Mouse (Mus musculus): ENCODE results near the gene Actl10. TPM values are rescaled to one million over a fixed set of nuclear protein-coding genes. Genes with fewer than 3 reads are reported as not detected.

Gene Actl10
- polyA plus RNA-seq (2014; fragmentation: Illumina TruSeq; extraction: RNeasy Lipid Tissue Mini Kit (QIAGEN cat#74804); ENCODE audit: low read depth, low replicate concordance): not detected

DNA sequence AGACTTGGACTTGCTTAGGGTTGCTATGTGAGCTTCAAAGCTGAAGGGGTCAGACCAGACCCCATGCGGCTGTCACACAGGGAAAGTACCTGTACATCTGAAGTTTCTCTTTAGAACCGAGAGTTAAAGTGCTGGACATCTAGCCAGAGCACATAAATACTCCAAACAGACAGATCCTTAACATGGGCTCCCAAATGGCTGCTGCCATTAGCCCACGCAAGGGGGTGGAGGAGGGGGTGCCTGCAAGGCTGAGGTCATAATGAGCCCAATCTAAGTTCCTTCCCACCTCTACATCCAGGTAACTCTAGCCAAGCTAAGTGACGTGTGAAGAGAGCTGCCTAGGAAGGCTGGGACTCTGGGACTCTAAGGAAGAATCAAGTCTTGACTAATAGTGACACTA lies at the start of gene Actl10:
TSS of gene Actl10 (plus strand) at position 301 of the 400 bp plus-strand sequence.

DNA sequence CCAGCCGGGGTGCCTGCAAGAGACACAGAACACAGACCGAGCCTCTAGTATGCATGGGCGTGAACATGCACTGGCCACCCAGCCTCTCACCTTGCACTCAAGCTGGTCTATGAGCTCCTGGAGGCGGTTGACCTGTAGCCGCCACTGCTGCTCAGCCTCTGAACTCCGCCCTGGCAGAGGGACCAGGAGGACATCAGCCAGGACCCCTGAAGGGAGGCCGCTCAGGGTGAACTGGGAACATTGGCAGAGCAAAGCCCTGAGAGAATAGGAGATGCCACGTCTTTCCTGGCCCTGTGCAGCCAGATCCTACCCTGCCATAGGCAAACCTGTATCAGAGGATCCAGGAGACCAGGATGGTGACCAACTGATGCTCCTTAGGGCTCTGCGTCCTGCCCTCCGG lies 4.9 kb upstream of the Actl10 start, which contains the start of gene 1700003F12Rik:
TSS of gene 1700003F12Rik (plus strand) at position 375 of the 400 bp plus-strand sequence.

GRCm38 (mm10) chr2:154558264-154559039 lies 6.9 kb downstream of the Actl10 start, which contains the start of gene Necab3:
Necab3 (minus strand) TSS chr2:154558890.

DNA sequence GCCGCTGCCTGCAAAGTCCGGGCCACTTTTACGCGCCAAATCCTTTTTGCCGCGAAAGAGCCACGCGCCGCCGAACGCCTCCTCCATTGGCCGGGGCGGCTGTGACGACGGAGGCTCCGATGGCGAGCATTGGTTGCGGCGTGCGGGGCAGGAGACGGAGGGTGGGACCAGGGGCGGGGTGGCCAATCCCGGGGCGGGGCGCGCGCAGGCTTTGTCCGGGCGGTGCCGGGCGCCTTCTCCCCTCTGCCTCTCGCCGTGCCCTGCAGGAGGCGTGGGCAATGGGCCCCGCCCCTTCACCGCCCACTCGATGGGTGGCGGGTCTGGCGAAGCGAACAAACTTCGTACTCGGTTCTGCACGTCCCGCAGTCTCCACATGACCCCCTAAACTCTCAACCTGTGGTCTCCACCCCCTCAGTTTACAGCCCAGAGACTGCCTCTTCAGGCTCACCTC lies 18.3 kb downstream of the Actl10 start, which contains the start of gene E2f1:
TSS of gene E2f1 (minus strand) at position 57 of the 451 bp plus-strand sequence.

Other genes with a start within 250 kb of the Actl10 start
- gene Bpifb9b, start 244.5 kb upstream of the Actl10 start, polyA plus RNA-seq (2014; fragmentation: Illumina TruSeq; extraction: RNeasy Lipid Tissue Mini Kit (QIAGEN cat#74804); ENCODE audit: low read depth, low replicate concordance): not detected
- 13.3 TPM for gene Cdk5rap1, start 178.8 kb upstream of the Actl10 start, polyA plus RNA-seq (2014; fragmentation: Illumina TruSeq; extraction: RNeasy Lipid Tissue Mini Kit (QIAGEN cat#74804); ENCODE audit: low read depth, low replicate concordance)
- gene Snta1, start 143.7 kb upstream of the Actl10 start, polyA plus RNA-seq (2014; fragmentation: Illumina TruSeq; extraction: RNeasy Lipid Tissue Mini Kit (QIAGEN cat#74804); ENCODE audit: low read depth, low replicate concordance): 0.49 TPM
- gene Cbfa2t2, start 115.3 kb upstream of the Actl10 start, polyA plus RNA-seq (2014; fragmentation: Illumina TruSeq; extraction: RNeasy Lipid Tissue Mini Kit (QIAGEN cat#74804); ENCODE audit: low read depth, low replicate concordance): 14.6 TPM
- not detected for gene 1700003F12Rik, start 4.7 kb upstream of the Actl10 start, polyA plus RNA-seq (2014; fragmentation: Illumina TruSeq; extraction: RNeasy Lipid Tissue Mini Kit (QIAGEN cat#74804); ENCODE audit: low read depth, low replicate concordance)
- gene Necab3, start 7.1 kb downstream of the Actl10 start, polyA plus RNA-seq (2014; fragmentation: Illumina TruSeq; extraction: RNeasy Lipid Tissue Mini Kit (QIAGEN cat#74804); ENCODE audit: low read depth, low replicate concordance): not detected
- gene E2f1, start 18.1 kb downstream of the Actl10 start, polyA plus RNA-seq (2014; fragmentation: Illumina TruSeq; extraction: RNeasy Lipid Tissue Mini Kit (QIAGEN cat#74804); ENCODE audit: low read depth, low replicate concordance): not detected
- gene Pxmp4, start 51.9 kb downstream of the Actl10 start, polyA plus RNA-seq (2014; fragmentation: Illumina TruSeq; extraction: RNeasy Lipid Tissue Mini Kit (QIAGEN cat#74804); ENCODE audit: low read depth, low replicate concordance): 33.2 TPM
- not detected for gene Zfp341, start 61.5 kb downstream of the Actl10 start, polyA plus RNA-seq (2014; fragmentation: Illumina TruSeq; extraction: RNeasy Lipid Tissue Mini Kit (QIAGEN cat#74804); ENCODE audit: low read depth, low replicate concordance)
- not detected for gene 4930519P11Rik, start 61.7 kb downstream of the Actl10 start, polyA plus RNA-seq (2014; fragmentation: Illumina TruSeq; extraction: RNeasy Lipid Tissue Mini Kit (QIAGEN cat#74804); ENCODE audit: low read depth, low replicate concordance)
- gene Chmp4b, start 99.9 kb downstream of the Actl10 start, polyA plus RNA-seq (2014; fragmentation: Illumina TruSeq; extraction: RNeasy Lipid Tissue Mini Kit (QIAGEN cat#74804); ENCODE audit: low read depth, low replicate concordance): 64.7 TPM
- not detected for gene Gm14214, start 218.3 kb downstream of the Actl10 start, polyA plus RNA-seq (2014; fragmentation: Illumina TruSeq; extraction: RNeasy Lipid Tissue Mini Kit (QIAGEN cat#74804); ENCODE audit: low read depth, low replicate concordance)
- 151 TPM for gene Raly, start 239.3 kb downstream of the Actl10 start, polyA plus RNA-seq (2014; fragmentation: Illumina TruSeq; extraction: RNeasy Lipid Tissue Mini Kit (QIAGEN cat#74804); ENCODE audit: low read depth, low replicate concordance)
- gene a, start 239.6 kb downstream of the Actl10 start, polyA plus RNA-seq (2014; fragmentation: Illumina TruSeq; extraction: RNeasy Lipid Tissue Mini Kit (QIAGEN cat#74804); ENCODE audit: low read depth, low replicate concordance): not detected

All from kidney, adult 10 weeks (tissue).